Mouse (Mus musculus) testis, adult 2 months (tissue): Measurements from ENCODE around the gene Ulk4.

Source experiments
- CTCF ChIP-seq: fragments of 200-500 bp; IDR thresholded peaks from 2 replicates; pipeline ENCODE4 v1.5.1; 2012; ENCODE audit warnings: low read depth, mild to moderate bottlenecking, inconsistent platforms, low read length, moderate library complexity; ENCODE audit not compliant: control insufficient read depth, insufficient read depth, insufficient replicate concordance
- POLR2A ChIP-seq: fragments of 200-500 bp; IDR thresholded peaks from 2 replicates; pipeline ENCODE4 v1.6.1; 2012; ENCODE audit warnings: low read depth, mild to moderate bottlenecking, inconsistent platforms, low read length, moderate library complexity; ENCODE audit not compliant: control insufficient read depth

DNA sequence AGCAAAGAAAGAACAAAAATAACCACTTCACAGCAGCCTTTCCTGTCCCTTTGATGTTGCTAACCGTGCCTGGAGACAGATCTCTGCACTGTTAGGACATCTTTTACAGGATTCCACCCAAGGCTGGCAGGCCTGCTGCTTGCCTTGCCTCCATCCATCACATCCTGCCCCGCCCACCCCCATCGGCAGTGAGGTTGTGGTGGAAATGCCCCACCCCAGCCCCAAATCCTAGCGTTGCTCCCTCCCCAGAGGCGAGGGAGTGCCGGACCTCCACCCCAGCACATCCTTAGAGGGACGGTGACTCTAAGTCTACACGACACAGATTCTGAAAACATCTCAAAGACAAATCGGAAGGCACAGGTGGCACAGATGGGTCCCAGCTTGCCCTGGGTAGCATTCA, 219.6 kb downstream of the Ulk4 start:
- no peak for TF ChIP-seq CTCF
- TF ChIP-seq POLR2A: no peak
